Mouse (Mus musculus) MEL (cell line): ENCODE data around the gene Ero1l. TPM values are rescaled to one million over a fixed set of nuclear protein-coding genes. Genes with fewer than 3 reads are reported as not detected.

Experiments
- DNase-seq: peaks from one replicate; pipeline ENCODE4 v3.0.0; 2011; ENCODE audit warnings: low read depth, low spot score
- H3K27ac ChIP-seq: 2 replicates; pipeline ENCODE4 v1.5.1; 2012; ENCODE audit warnings: low read depth, mild to moderate bottlenecking, control low read depth, low read length, moderate library complexity; ENCODE audit not compliant: control insufficient read depth
- H3K27me3 ChIP-seq, 2 experiments: fragments of 150-350 bp in 1 of 2; sonication (generic) in 1 of 2; 2 replicates each; pipeline ENCODE4 v1.6.1; 2012; ENCODE audit warnings: low read length in 2 of 2, mild to moderate bottlenecking in 2 of 2, improper control_type of control experiment in 1 of 2, moderate library complexity in 1 of 2; ENCODE audit not compliant: insufficient read depth in 2 of 2, control insufficient read depth in 1 of 2
- H3K36me3 ChIP-seq, 2 experiments: 2 replicates each; pipeline ENCODE4 v1.6.1; 2012 to 2014; ENCODE audit warnings: low read length in 2 of 2, improper control_type of control experiment in 1 of 2, inconsistent platforms in 1 of 2, mild to moderate bottlenecking in 1 of 2; ENCODE audit not compliant: insufficient read depth in 2 of 2, control insufficient read depth in 1 of 2
- H3K4me1 ChIP-seq, 2 experiments: fragments of 150-350 bp in 1 of 2; sonication (generic) in 1 of 2; 2 replicates each; pipeline ENCODE4 v1.6.1; 2012; ENCODE audit warnings: low read length in 2 of 2, improper control_type of control experiment in 1 of 2, mild to moderate bottlenecking in 1 of 2; ENCODE audit not compliant: insufficient read depth in 2 of 2, control insufficient read depth in 1 of 2
- H3K4me3 ChIP-seq, 2 experiments: fragments of 150-350 bp in 1 of 2; sonication (generic) in 1 of 2; 2 replicates each; pipeline ENCODE4 v1.5.1; 2012; ENCODE audit warnings: low read depth in 2 of 2, low read length in 2 of 2, mild to moderate bottlenecking in 2 of 2, moderate library complexity in 2 of 2, control low read depth in 1 of 2, improper control_type of control experiment in 1 of 2; ENCODE audit not compliant: control insufficient read depth in 1 of 2, insufficient read depth in 1 of 2
- H3K79me2 ChIP-seq: 2 replicates; pipeline ENCODE4 v1.6.1; 2012; ENCODE audit warnings: mild to moderate bottlenecking, low read length, moderate library complexity; ENCODE audit not compliant: control insufficient read depth, poor library complexity, insufficient read depth
- H3K9ac ChIP-seq: 2 replicates; pipeline ENCODE4 v1.6.1; 2012; ENCODE audit warnings: low read depth, mild to moderate bottlenecking, control low read depth, low read length, moderate library complexity; ENCODE audit not compliant: control insufficient read depth, poor library complexity, severe bottlenecking
- H3K9me3 ChIP-seq: fragments of 150-350 bp; sonication (generic); replicated peaks from 2 replicates; pipeline ENCODE4 v1.6.1; 2012; ENCODE audit warnings: mild to moderate bottlenecking, low read length, improper control_type of control experiment, moderate library complexity; ENCODE audit not compliant: insufficient read depth
- CHD1 ChIP-seq: IDR thresholded peaks from 2 replicates; pipeline ENCODE4 v1.6.1; 2012; ENCODE audit warnings: low read depth, mild to moderate bottlenecking, inconsistent platforms, low read length, improper control_type of control experiment
- CHD2 ChIP-seq: IDR thresholded peaks from 2 replicates; pipeline ENCODE4 v1.6.1; 2011; ENCODE audit warnings: low read length, improper control_type of control experiment
- CTCF ChIP-seq, 3 experiments: IDR thresholded peaks in 2 of 3; conservative IDR thresholded peaks in 1 of 3; 2 replicates each; pipeline ENCODE4 v1.5.1; 2011 to 2012; ENCODE audit warnings: low read length in 3 of 3, low read depth in 2 of 3, mild to moderate bottlenecking in 2 of 3, improper control_type of control experiment in 1 of 3, inconsistent platforms in 1 of 3, mixed read lengths in 1 of 3, moderate library complexity in 1 of 3; ENCODE audit not compliant: control insufficient read depth in 1 of 3, insufficient read depth in 1 of 3, poor library complexity in 1 of 3, severe bottlenecking in 1 of 3
- E2F4 ChIP-seq: IDR thresholded peaks from 2 replicates; pipeline ENCODE4 v1.6.1; 2011; ENCODE audit warnings: low read depth, low read length, improper control_type of control experiment, borderline replicate concordance
- EP300 ChIP-seq, 2 experiments: IDR thresholded peaks; 2 replicates each; pipeline ENCODE4 v1.6.1; 2011; ENCODE audit warnings: improper control_type of control experiment in 2 of 2, low read length in 2 of 2, low read depth in 1 of 2, mild to moderate bottlenecking in 1 of 2
- ETS1 ChIP-seq: IDR thresholded peaks from 2 replicates; pipeline ENCODE4 v1.6.1; 2012; ENCODE audit warnings: low read depth, mild to moderate bottlenecking, inconsistent platforms, low read length, improper control_type of control experiment, moderate library complexity
- JUND ChIP-seq: IDR thresholded peaks from 2 replicates; pipeline ENCODE4 v1.6.1; 2011; ENCODE audit warnings: low read depth, mild to moderate bottlenecking, improper control_type of control experiment, low read length
- KAT2A ChIP-seq: conservative IDR thresholded peaks from 2 replicates; pipeline ENCODE4 v1.6.1; 2012; ENCODE audit warnings: low read depth, low read length, improper control_type of control experiment, inconsistent platforms
- MAFK ChIP-seq: IDR thresholded peaks from 2 replicates; pipeline ENCODE4 v1.6.1; 2011; ENCODE audit warnings: low read depth, mild to moderate bottlenecking, low read length, improper control_type of control experiment, borderline replicate concordance
- MEF2A ChIP-seq: IDR thresholded peaks from 2 replicates; pipeline ENCODE4 v1.6.1; 2014; ENCODE audit warnings: low read depth, mild to moderate bottlenecking, inconsistent platforms, low read length, improper control_type of control experiment; ENCODE audit not compliant: poor library complexity, insufficient replicate concordance, severe bottlenecking; ENCODE audit errors: extremely low read depth
- MXI1 ChIP-seq: IDR thresholded peaks from 2 replicates; pipeline ENCODE4 v1.6.1; 2011; ENCODE audit warnings: mild to moderate bottlenecking, low read depth, low read length, improper control_type of control experiment
- MYC ChIP-seq: IDR thresholded peaks from 2 replicates; pipeline ENCODE4 v1.6.1; 2011; ENCODE audit warnings: low read depth, mild to moderate bottlenecking, low read length, improper control_type of control experiment, moderate library complexity
- POLR2A ChIP-seq, 2 experiments: IDR thresholded peaks; 2 replicates each; pipeline ENCODE4 v1.6.1; 2011 to 2012; ENCODE audit warnings: low read length in 2 of 2, mild to moderate bottlenecking in 2 of 2, control low read depth in 1 of 2, improper control_type of control experiment in 1 of 2, low read depth in 1 of 2, moderate library complexity in 1 of 2; ENCODE audit not compliant: control insufficient read depth in 1 of 2, insufficient read depth in 1 of 2, poor library complexity in 1 of 2
- SIN3A ChIP-seq: IDR thresholded peaks from 2 replicates; pipeline ENCODE4 v1.6.1; 2012; ENCODE audit warnings: low read length, improper control_type of control experiment, inconsistent platforms
- TCF12 ChIP-seq: IDR thresholded peaks from 2 replicates; pipeline ENCODE4 v1.6.1; 2014; ENCODE audit warnings: low read depth, mild to moderate bottlenecking, inconsistent platforms, low read length, improper control_type of control experiment, moderate library complexity
- USF1 ChIP-seq: IDR thresholded peaks from 2 replicates; pipeline ENCODE4 v1.6.1; 2014; ENCODE audit warnings: low read depth, mild to moderate bottlenecking, inconsistent platforms, low read length, improper control_type of control experiment, moderate library complexity
- ZKSCAN1 ChIP-seq: IDR thresholded peaks from 2 replicates; pipeline ENCODE4 v1.6.1; 2012; ENCODE audit warnings: low read depth, mild to moderate bottlenecking, inconsistent platforms, low read length, improper control_type of control experiment, moderate library complexity
- ZNF384 ChIP-seq: IDR thresholded peaks from 2 replicates; pipeline ENCODE4 v1.6.1; 2012; ENCODE audit warnings: low read depth, mild to moderate bottlenecking, inconsistent platforms, low read length, improper control_type of control experiment
- polyA plus RNA-seq, 2 experiments: library from polyadenylated mRNA; stranded (reverse) in 1 of 2; unstranded in 1 of 2; fragments of >175 nt in 1 of 2; fragments of >200 nt in 1 of 2; gene quantifications; 2 replicates each; pipeline versions ENCODE4 v1.2.1 to v1.2.4; 2012; ENCODE audit warnings: low replicate concordance in 2 of 2, low read depth in 1 of 2; ENCODE audit not compliant: insufficient read length in 2 of 2, insufficient read depth in 1 of 2, missing spikeins in 1 of 2
- total RNA-seq: library from RNA; depleted of rRNA; stranded (reverse); fragments of 300-350 nt; gene quantifications from 2 replicates; pipeline ENCODE4 v1.2.3, GENCODE M21; 2012

Ero1l gene
- total and polyA plus RNA-seq, 3 experiments = 42.0 to 273 (median 114) TPM

DNA sequence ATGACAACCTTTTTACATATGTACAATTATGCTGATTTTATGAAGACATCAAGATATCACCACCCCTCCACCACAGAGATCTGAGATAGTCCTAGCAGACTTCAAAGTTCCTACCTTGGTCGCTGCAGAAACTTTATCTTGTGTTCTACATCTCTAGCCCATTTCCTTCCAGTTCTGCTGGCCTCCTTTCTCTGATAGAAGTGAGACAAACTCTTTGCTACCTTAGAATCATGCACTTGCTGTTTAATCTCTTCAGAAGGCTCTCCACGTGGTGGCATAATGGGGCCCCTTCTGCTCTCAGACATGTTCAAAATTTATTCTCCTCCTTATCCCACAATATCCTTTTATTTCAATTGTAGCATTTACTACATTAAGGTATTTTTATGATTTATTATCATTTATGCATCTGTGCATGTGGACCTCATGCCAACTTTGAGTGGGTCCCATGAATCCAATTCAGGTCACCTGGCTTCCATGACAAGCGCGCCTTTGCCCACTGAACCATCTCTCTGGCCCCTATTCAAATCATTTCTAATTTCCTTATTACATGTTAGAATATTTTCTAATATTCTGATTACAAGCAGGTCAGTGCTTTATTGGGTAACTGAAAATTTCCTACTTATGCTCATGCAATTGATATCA is 9.6 kb upstream of the Ero1l start (continued):
- TF ChIP-seq CTCF (IDR thresholded peaks at IDR 0.05 in 2 of 3, conservative IDR thresholded peaks at IDR 0.05 in 1 of 3; ENCODE audit: control insufficient read depth in 1 of 3, insufficient read depth in 1 of 3, low read depth in 2 of 3, low read length in 3 of 3, poor library complexity in 1 of 3, severe bottlenecking in 1 of 3) (no peak), CHD1 (peak; percentile 55; the same call in 1 of the 2 replicates), MXI1 (peak; percentile 92), CHD2 (no peak), EP300 (IDR thresholded peaks at IDR 0.05; ENCODE audit: low read depth in 1 of 2, low read length in 2 of 2) (peak; percentile 63 to 69; a peak in 3 of 4 replicates), SIN3A (peak; percentile 76), KAT2A (no peak), E2F4 (no peak), TCF12 (peak; percentile 55; the same call in 1 of the 2 replicates), ZNF384 (no peak), ZKSCAN1 (no peak)

DNA sequence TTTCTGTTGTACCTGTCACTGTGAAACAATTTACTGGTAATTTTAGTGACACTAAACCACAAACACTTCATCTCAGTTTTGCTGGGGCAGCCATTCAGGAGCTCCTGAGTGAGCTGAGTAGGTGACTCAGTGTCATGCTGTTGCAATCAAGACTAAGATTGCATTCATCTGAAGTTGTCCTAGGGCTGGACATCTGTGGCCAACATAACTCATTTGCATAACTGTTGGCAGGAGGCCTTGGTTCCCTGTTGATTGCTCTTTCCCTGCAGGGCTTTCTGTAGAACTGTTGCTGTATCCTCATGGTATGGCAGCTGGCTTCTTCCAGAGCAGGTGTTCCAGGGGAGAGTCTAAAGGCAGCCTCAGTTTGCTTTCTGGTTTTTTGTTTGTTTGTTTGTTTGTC is 6.9 kb upstream of the Ero1l start:
- Histone ChIP-seq H3K9ac (peak overlapping the region; percentile 24; the same call in 1 of the 2 replicates), H3K4me3 (no peak overlapping the region), H3K9me3 (no peaks in the 10 kb centered on the region), H3K4me1 (peaks cover 27 to 31% of the 10 kb centered on the region in 2 experiments), H3K27ac (peak overlapping the region; percentile 75), H3K79me2 (peaks cover 8% of the 10 kb centered on the region), H3K36me3 (peaks cover 0 to 52% of the 10 kb centered on the region in 2 experiments; a peak in 2 of 4 replicates), H3K27me3 (no peaks in the 10 kb centered on the region)
- DNase-seq = peak; percentile 63
- TF ChIP-seq ETS1 (peak; percentile 37; the same call in 1 of the 2 replicates), CHD2 (no peak), E2F4 (no peak), MEF2A (no peak), USF1 (no peak), POLR2A (IDR thresholded peaks at IDR 0.05; ENCODE audit: control insufficient read depth in 1 of 2, insufficient read depth in 1 of 2, low read depth in 1 of 2, low read length in 2 of 2, poor library complexity in 1 of 2) (no peak), MYC (no peak), EP300 (IDR thresholded peaks at IDR 0.05; ENCODE audit: low read depth in 1 of 2, low read length in 2 of 2) (peak in 1 of 2 experiments; percentile 35; a peak in 1 of 4 replicates)

DNA sequence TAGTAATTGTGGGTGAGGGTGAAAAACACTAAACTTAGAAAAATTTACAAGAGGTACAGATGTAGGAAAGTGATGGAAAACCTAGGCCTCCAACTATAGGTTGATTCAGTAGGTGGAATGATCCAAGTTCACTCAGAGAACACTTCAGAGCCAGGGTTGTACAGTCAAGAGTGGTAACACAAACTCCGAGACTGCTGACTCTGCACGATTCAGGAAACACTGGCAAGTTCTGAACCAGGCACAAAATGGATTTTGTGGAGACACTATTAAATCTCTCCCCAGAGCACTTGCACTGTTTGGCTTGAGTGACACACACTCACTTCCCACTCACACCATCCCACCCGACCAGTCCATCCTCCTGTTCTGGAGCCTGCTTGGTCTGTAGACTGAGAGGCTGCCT is 4.7 kb upstream of the Ero1l start:
- no peak overlapping the region for H3K4me3 ChIP-seq
- peaks cover 0 to 58% of the 10 kb centered on the region in 2 experiments; a peak in 2 of 4 replicates for H3K36me3 ChIP-seq
- peak overlapping the region; percentile 27; the same call in 1 of the 2 replicates for H3K27ac ChIP-seq
- no peak overlapping the region for H3K9ac ChIP-seq
- no peaks in the 10 kb centered on the region for H3K27me3 ChIP-seq
- peaks cover 32 to 34% of the 10 kb centered on the region in 2 experiments for H3K4me1 ChIP-seq
- H3K79me2 ChIP-seq = peaks cover 5% of the 10 kb centered on the region
- H3K9me3 ChIP-seq = no peaks in the 10 kb centered on the region
- TF ChIP-seq MAFK (peak; percentile 50; the same call in 1 of the 2 replicates), JUND (no peak)
- no peak for DNase-seq
